Mouse (Mus musculus) urinary bladder, adult 2 months (tissue): ENCODE data around the gene Rbl1. TPM values are rescaled to one million over a fixed set of nuclear protein-coding genes. Genes with fewer than 3 reads are reported as not detected.

Source experiments
- polyA plus RNA-seq: library from polyadenylated mRNA; depleted of rRNA; stranded (reverse); fragments of >200 nt; gene quantifications from 2 replicates; pipeline ENCODE4 v1.2.3, GENCODE M21; 2012; rRNA removed

Gene Rbl1
- polyA plus RNA-seq, 1 experiment = 7.0 TPM

Other genes with a start within 250 kb of the Rbl1 start
- gene Ndrg3, start 212.5 kb downstream of the Rbl1 start, polyA plus RNA-seq = 37.0 and 42.9 TPM in 2 replicates
- gene Dsn1, start 197.4 kb downstream of the Rbl1 start, polyA plus RNA-seq = 5.7 and 6.6 TPM in 2 replicates
- gene Soga1, start 125.3 kb downstream of the Rbl1 start, polyA plus RNA-seq = 3.0 and 7.1 TPM in 2 replicates
- gene Tldc2, start 117.5 kb downstream of the Rbl1 start, polyA plus RNA-seq = 0.19 TPM in 1 of 2 replicates, not detected in the other
- 57.2 and 77.9 TPM in 2 replicates for gene Samhd1, start 69.3 kb downstream of the Rbl1 start, polyA plus RNA-seq
- gene Rpn2, start 74.5 kb upstream of the Rbl1 start, polyA plus RNA-seq = 185 and 189 TPM in 2 replicates
- gene Mroh8, start 75.0 kb upstream of the Rbl1 start, polyA plus RNA-seq = 0.07 and 0.25 TPM in 2 replicates
- not detected in 2 replicates for gene Ghrh, start 143.0 kb upstream of the Rbl1 start, polyA plus RNA-seq
- 115 and 117 TPM in 2 replicates for gene Manbal, start 163.1 kb upstream of the Rbl1 start, polyA plus RNA-seq
- gene Src, start 213.9 kb upstream of the Rbl1 start, polyA plus RNA-seq = 63.4 and 72.7 TPM in 2 replicates